8 mouse cellular contexts compared by ENCODE assay signal in genomic region chr5:148241932-148242331, GRCm38 (mm10).
DNase-seq lines count a peak whose midpoint lies in the region; ATAC-seq and TF ChIP-seq lines count a peak whose summit lies in the region.
"Had no signal": no experiment of that assay in that cellular context is flagged by ENCODE, and none has a peak within 500 bp of the region (broad histone marks: within the 10 kb centered on the region; RNA-seq: fewer than 3 reads in every experiment).

No protein-coding gene starts in this region.

- TF ChIP-seq CTCF in heart, postnatal 0 days (IDR thresholded peaks at IDR 0.05; ENCODE audit: low read depth): peak; percentile 94

- H3K4me2 ChIP-seq in heart, postnatal 0 days (ENCODE audit: low read depth, low read length): no peak overlapping the region
- H3K4me2 ChIP-seq: liver, embryonic 15.5 days had no signal

- peak; percentile 64 for DNase-seq in ES-E14 (ENCODE audit: low read depth, low spot score)
- peak; percentile 51 for DNase-seq in adrenal gland, adult 2 months
- DNase-seq in embryo, embryonic 10 days (ENCODE audit: low spot score): peak; percentile 88
- peak; percentile 68 for DNase-seq in heart, postnatal 0 days (ENCODE audit: low spot score)
- DNase-seq in layer of hippocampus, adult 18-20 months (ENCODE audit: low spot score in 2 of 2): peak; percentile 47 to 83
- DNase-seq in lung, postnatal 10 days: peak; percentile 71
- peak; percentile 87 to 91 for DNase-seq in right cerebral cortex, adult 2 months (ENCODE audit: low spot score in 2 of 2)

- peak; percentile 30 for ATAC-seq in heart, postnatal 0 days (ENCODE audit: insufficient read depth, low read depth)

- no peak overlapping the region for H3K4me3 ChIP-seq in ES-E14 (ENCODE audit: insufficient read depth in 1 of 2, low read depth in 1 of 2, low read length in 2 of 2, poor library complexity in 1 of 2, severe bottlenecking in 1 of 2)
- no peak overlapping the region for H3K4me3 ChIP-seq in heart, postnatal 0 days (ENCODE audit: low read depth, low read length)
- H3K4me3 ChIP-seq: liver, embryonic 15.5 days had no signal

- no peaks in the 10 kb centered on the region for H3K4me1 ChIP-seq in ES-E14 (ENCODE audit: control insufficient read depth in 2 of 2, insufficient read depth in 2 of 2, low read length in 2 of 2, poor library complexity in 1 of 2)
- H3K4me1 ChIP-seq in heart, postnatal 0 days (ENCODE audit: control insufficient read depth, insufficient read depth): no peaks in the 10 kb centered on the region
- H3K4me1 ChIP-seq: liver, embryonic 15.5 days had no signal

- 7% methylated on average over 7 of the region's 7 CpGs for WGBS in heart, postnatal 0 days

- no peak overlapping the region for H3K9ac ChIP-seq in ES-E14 (ENCODE audit: insufficient read depth, low read depth, low read length, poor library complexity, severe bottlenecking)
- no peak overlapping the region for H3K9ac ChIP-seq in heart, postnatal 0 days (replicated peaks; ENCODE audit: low read depth, low read length)
- H3K9ac ChIP-seq: liver, embryonic 15.5 days had no signal

- H3K36me3 ChIP-seq in ES-E14 (ENCODE audit: control insufficient read depth, insufficient read depth, low read length, poor library complexity, severe bottlenecking): no peaks in the 10 kb centered on the region
- no peaks in the 10 kb centered on the region for H3K36me3 ChIP-seq in heart, postnatal 0 days (replicated peaks; ENCODE audit: control insufficient read depth, insufficient read depth, low read length)
- H3K36me3 ChIP-seq: liver, embryonic 15.5 days had no signal

- no peaks in the 10 kb centered on the region for H3K27me3 ChIP-seq in heart, postnatal 0 days (ENCODE audit: control insufficient read depth, insufficient read depth, low read length)
- H3K27me3 ChIP-seq: liver, embryonic 15.5 days had no signal

- no peak overlapping the region for H3K27ac ChIP-seq in ES-E14 (ENCODE audit: insufficient read depth, low read depth, low read length, poor library complexity, severe bottlenecking)
- H3K27ac ChIP-seq in heart, postnatal 0 days (ENCODE audit: low read depth): no peak overlapping the region
- H3K27ac ChIP-seq: liver, embryonic 15.5 days had no signal

- H3K9me3 ChIP-seq in ES-E14 (ENCODE audit: control insufficient read depth, insufficient read depth, low read depth, low read length): no peaks in the 10 kb centered on the region
- H3K9me3 ChIP-seq in heart, postnatal 0 days (replicated peaks; ENCODE audit: control insufficient read depth, low read length): no peaks in the 10 kb centered on the region

- in situ Hi-C loops in ES-E14 (cut with MboI; ENCODE audit: low sequenced_read_pairs in 2 of 2, unreplicated experiment in 2 of 2): loop anchor here in 1 of 2 experiments (10.0 to 25.0 kb wide), 2 partner anchors 167 to 280 kb away; partner anchors contain the start of gene Mtus2

- no peak for TF ChIP-seq EP300 in heart, postnatal 0 days (IDR thresholded peaks at IDR 0.05; ENCODE audit: low read depth)

TF ChIP-seq in ES-E14, 5 proteins besides CTCF, POLR2A, EP300 and RAD21:
- TF ChIP-seq HCFC1 (IDR thresholded peaks at IDR 0.05; ENCODE audit: borderline replicate concordance, insufficient read depth, low read length) (no peak), ZC3H11A (IDR thresholded peaks at IDR 0.05; ENCODE audit: borderline replicate concordance, low read depth, low read length) (peak; percentile 64; the same call in 1 of the 2 replicates)
TF ChIP-seq in ES-E14: peak in this region for 1.
